Comparison of ENCODE assay signal across 12 mouse cellular contexts in the genomic region with DNA sequence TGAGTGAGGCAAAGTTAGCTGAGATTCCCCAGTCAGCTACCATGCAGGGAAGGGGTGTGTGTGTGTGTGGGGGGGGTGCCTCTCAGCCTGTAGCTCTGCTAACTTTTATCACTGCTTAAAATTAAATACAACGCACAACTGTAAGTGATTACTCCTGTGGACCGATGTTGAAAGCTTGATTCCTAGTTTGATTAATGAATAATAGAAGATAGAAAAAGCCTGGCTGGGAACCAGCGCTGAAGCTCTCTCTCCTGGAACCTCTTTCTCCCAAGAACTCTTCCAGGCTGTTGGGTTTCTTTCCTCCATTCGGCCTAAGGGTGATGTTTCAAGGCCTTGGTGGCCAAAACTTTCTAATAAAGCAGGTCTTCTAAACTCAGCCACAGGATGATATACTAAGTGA. TPM values are rescaled to one million over a fixed set of nuclear protein-coding genes. Genes with fewer than 3 reads are reported as not detected.
A peak's percentile ranks its signal among the peaks of the same experiment; 100 is the strongest.
DNase-seq lines count a peak whose midpoint lies in the region; ATAC-seq and TF ChIP-seq lines count a peak whose summit lies in the region.
"Had no signal": no experiment of that assay in that cellular context is flagged by ENCODE, and none has a peak within 500 bp of the region (broad histone marks: within the 10 kb centered on the region; RNA-seq: fewer than 3 reads in every experiment).

No protein-coding gene starts in this region.

- H3K9ac ChIP-seq in forebrain, postnatal 0 days, result no peak overlapping the region
- H3K9ac ChIP-seq in lung, postnatal 0 days (replicated peaks; ENCODE audit: low read depth), result no peak overlapping the region
- H3K9ac ChIP-seq in limb, embryonic 11.5 days (ENCODE audit: low read length), result no peak overlapping the region
- H3K9ac ChIP-seq in stomach, embryonic 14.5 days (replicated peaks; ENCODE audit: low read depth, low read length), result peak overlapping the region; percentile 46

- 70% methylated on average over 4 of the region's 4 CpGs for WGBS in forebrain, postnatal 0 days
- WGBS in forebrain, embryonic 10.5 days, result 86% methylated on average over 4 of the region's 4 CpGs
- 32% methylated on average over 4 of the region's 4 CpGs for WGBS in lung, postnatal 0 days
- WGBS in limb, embryonic 11.5 days, result 49% methylated on average over 4 of the region's 4 CpGs
- 18% methylated on average over 4 of the region's 4 CpGs for WGBS in stomach, embryonic 14.5 days

- H3K36me3 ChIP-seq in forebrain, postnatal 0 days (ENCODE audit: insufficient read depth), result no peaks in the 10 kb centered on the region
- no peaks in the 10 kb centered on the region for H3K36me3 ChIP-seq in forebrain, embryonic 10.5 days (replicated peaks)
- no peaks in the 10 kb centered on the region for H3K36me3 ChIP-seq in lung, postnatal 0 days (ENCODE audit: insufficient read depth, low read length)
- no peaks in the 10 kb centered on the region for H3K36me3 ChIP-seq in limb, embryonic 11.5 days (ENCODE audit: control insufficient read depth, insufficient read depth, low read length)
- no peaks in the 10 kb centered on the region for H3K36me3 ChIP-seq in stomach, embryonic 14.5 days (ENCODE audit: control insufficient read depth, insufficient read depth, low read length)

- H3K27ac ChIP-seq in forebrain, postnatal 0 days (ENCODE audit: low read depth, low read length), result no peak overlapping the region
- H3K27ac ChIP-seq in forebrain, embryonic 10.5 days, result no peak overlapping the region
- no peak overlapping the region for H3K27ac ChIP-seq in lung, postnatal 0 days (ENCODE audit: low read length)
- H3K27ac ChIP-seq in limb, embryonic 11.5 days (replicated peaks; ENCODE audit: low read depth, low read length), result no peak overlapping the region
- H3K27ac ChIP-seq in stomach, embryonic 14.5 days (ENCODE audit: low read length), result peak overlapping the region; percentile 96

- TF ChIP-seq EP300 in lung, postnatal 0 days (IDR thresholded peaks at IDR 0.05), result no peak

- H3K27me3 ChIP-seq in forebrain, postnatal 0 days (ENCODE audit: insufficient read depth, low read length), result 0 out of 2 replicates have a peak, but pooled peaks cover 5% of the 10 kb centered on the region
- peaks cover 17% of the 10 kb centered on the region for H3K27me3 ChIP-seq in forebrain, embryonic 10.5 days (ENCODE audit: poor library complexity, severe bottlenecking)
- no peaks in the 10 kb centered on the region for H3K27me3 ChIP-seq in lung, postnatal 0 days (replicated peaks; ENCODE audit: insufficient read depth, low read length)
- no peaks in the 10 kb centered on the region for H3K27me3 ChIP-seq in limb, embryonic 11.5 days (ENCODE audit: control insufficient read depth, insufficient read depth, low read length)
- H3K27me3 ChIP-seq in stomach, embryonic 14.5 days (ENCODE audit: control insufficient read depth, insufficient read depth, low read length), result no peaks in the 10 kb centered on the region

- H3K9me3 ChIP-seq in forebrain, postnatal 0 days (ENCODE audit: low read length), result no peaks in the 10 kb centered on the region
- no peaks in the 10 kb centered on the region for H3K9me3 ChIP-seq in forebrain, embryonic 10.5 days
- no peaks in the 10 kb centered on the region for H3K9me3 ChIP-seq in lung, postnatal 0 days (ENCODE audit: low read length)
- H3K9me3 ChIP-seq in limb, embryonic 11.5 days (ENCODE audit: control insufficient read depth, low read length), result no peaks in the 10 kb centered on the region
- H3K9me3 ChIP-seq in stomach, embryonic 14.5 days (ENCODE audit: control insufficient read depth, low read depth, low read length), result no peaks in the 10 kb centered on the region

- no peak for ATAC-seq in forebrain, postnatal 0 days
- ATAC-seq in lung, postnatal 0 days, result no peak
- ATAC-seq in limb, embryonic 11.5 days (ENCODE audit: insufficient number of reproducible peaks, low FRiP score, low TSS enrichment, low read depth), result no peak
- ATAC-seq in stomach, embryonic 14.5 days (ENCODE audit: insufficient number of reproducible peaks, insufficient read depth, low FRiP score, low read depth), result no peak

- TF ChIP-seq CTCF in forebrain, postnatal 0 days (IDR thresholded peaks at IDR 0.05; ENCODE audit: low read depth), result no peak
- no peak for TF ChIP-seq CTCF in lung, postnatal 0 days (IDR thresholded peaks at IDR 0.05)

- no peaks in the 10 kb centered on the region for H3K4me1 ChIP-seq in forebrain, postnatal 0 days (ENCODE audit: insufficient read depth)
- peaks cover 27% of the 10 kb centered on the region for H3K4me1 ChIP-seq in forebrain, embryonic 10.5 days
- no peaks in the 10 kb centered on the region for H3K4me1 ChIP-seq in lung, postnatal 0 days (ENCODE audit: insufficient read depth, low read depth, low read length)
- H3K4me1 ChIP-seq in limb, embryonic 11.5 days (ENCODE audit: control insufficient read depth, insufficient read depth, low read length), result peaks cover 24% of the 10 kb centered on the region
- peaks cover 16% of the 10 kb centered on the region; the same call in 1 of the 2 replicates for H3K4me1 ChIP-seq in stomach, embryonic 14.5 days (ENCODE audit: control insufficient read depth, insufficient read depth, low read length)

- no peak for DNase-seq in forebrain, postnatal 0 days
- no peak for DNase-seq in forebrain, embryonic 10.5 days (ENCODE audit: extremely low spot score, low spot score)
- DNase-seq in lung, postnatal 0 days (ENCODE audit: low spot score), result peak; percentile 5
- no peak for DNase-seq in lung, adult 18-20 months
- DNase-seq in limb, embryonic 11.5 days (ENCODE audit: low spot score), result no peak
- no peak for DNase-seq in frontal cortex, postnatal 25 days (ENCODE audit: low spot score in 2 of 2)
- DNase-seq in layer of hippocampus, adult 8-10 months (ENCODE audit: low spot score in 2 of 2), result no peak
- DNase-seq: cerebellum, adult 11 months; lung, adult 2 months had no signal

- peak overlapping the region; percentile 91 for H3K4me2 ChIP-seq in forebrain, postnatal 0 days (ENCODE audit: low read depth)
- peak overlapping the region; percentile 92 for H3K4me2 ChIP-seq in lung, postnatal 0 days (replicated peaks; ENCODE audit: low read depth, low read length)
- peak overlapping the region; percentile 94 for H3K4me2 ChIP-seq in limb, embryonic 11.5 days (ENCODE audit: low read depth, severe bottlenecking)
- peak overlapping the region; percentile 79 for H3K4me2 ChIP-seq in stomach, embryonic 14.5 days (replicated peaks; ENCODE audit: low read depth, low read length)

- no peak overlapping the region for H3K4me3 ChIP-seq in forebrain, postnatal 0 days (ENCODE audit: low read depth, low read length)
- H3K4me3 ChIP-seq in forebrain, embryonic 10.5 days, result no peak overlapping the region
- no peak overlapping the region for H3K4me3 ChIP-seq in lung, postnatal 0 days (ENCODE audit: low read depth, low read length)
- H3K4me3 ChIP-seq in limb, embryonic 11.5 days (ENCODE audit: low read depth, low read length), result no peak overlapping the region
- H3K4me3 ChIP-seq in stomach, embryonic 14.5 days (ENCODE audit: low read depth, low read length), result peak overlapping the region; percentile 84

RNA-seq across cellular contexts. Expression of a gene that starts 3.6 kb away (rescaled TPM):
- 26.1 and 29.2 TPM in 2 replicates for total RNA-seq in forebrain, postnatal 0 days (2014; rRNA removed)
- polyA plus RNA-seq in forebrain, postnatal 0 days (2015; fragmentation: Nextera tagmentation; extraction: Ambion mirVana), result 8.8 and 19.7 TPM in 2 replicates
- polyA plus RNA-seq in forebrain, embryonic 10.5 days (2016; fragmentation: Nextera tagmentation; extraction: Ambion mirVana), result 0.88 and 0.98 TPM in 2 replicates
- 3.4 and 4.6 TPM in 2 replicates for polyA plus RNA-seq in lung, postnatal 0 days (2015; fragmentation: Nextera tagmentation; extraction: Ambion mirVana)
- 5.9 and 7.2 TPM in 2 replicates for polyA plus RNA-seq in limb, embryonic 11.5 days (2014; fragmentation: Nextera tagmentation; extraction: Ambion mirVana)
- polyA plus RNA-seq in stomach, embryonic 14.5 days (2014; fragmentation: Nextera tagmentation; extraction: Ambion mirVana), result 18.0 and 20.1 TPM in 2 replicates
- total RNA-seq in layer of hippocampus, adult 8-10 months (2022), result 10 to 100 TPM; 64.2 to 79.4 (median 74.0) TPM
- polyA plus RNA-seq: C2C12 had no signal

RNA-seq across cellular contexts. Expression of a gene that starts 48.9 kb away (rescaled TPM):
- total RNA-seq in forebrain, postnatal 0 days (2014; rRNA removed), result not detected in 2 replicates
- not detected in 2 replicates for polyA plus RNA-seq in forebrain, postnatal 0 days (2015; fragmentation: Nextera tagmentation; extraction: Ambion mirVana)
- polyA plus RNA-seq in forebrain, embryonic 10.5 days (2016; fragmentation: Nextera tagmentation; extraction: Ambion mirVana), result not detected in 2 replicates
- polyA plus RNA-seq in lung, postnatal 0 days (2015; fragmentation: Nextera tagmentation; extraction: Ambion mirVana), result not detected in 2 replicates
- polyA plus RNA-seq in limb, embryonic 11.5 days (2014; fragmentation: Nextera tagmentation; extraction: Ambion mirVana), result not detected in 2 replicates
- not detected in 2 replicates for polyA plus RNA-seq in stomach, embryonic 14.5 days (2014; fragmentation: Nextera tagmentation; extraction: Ambion mirVana)
- total RNA-seq in layer of hippocampus, adult 8-10 months (2022), result not detected
- polyA plus RNA-seq: C2C12; frontal cortex, adult 2 months; lung, adult 2 months had no signal
